14 mouse cellular contexts compared by ENCODE assay signal in the genomic region with DNA sequence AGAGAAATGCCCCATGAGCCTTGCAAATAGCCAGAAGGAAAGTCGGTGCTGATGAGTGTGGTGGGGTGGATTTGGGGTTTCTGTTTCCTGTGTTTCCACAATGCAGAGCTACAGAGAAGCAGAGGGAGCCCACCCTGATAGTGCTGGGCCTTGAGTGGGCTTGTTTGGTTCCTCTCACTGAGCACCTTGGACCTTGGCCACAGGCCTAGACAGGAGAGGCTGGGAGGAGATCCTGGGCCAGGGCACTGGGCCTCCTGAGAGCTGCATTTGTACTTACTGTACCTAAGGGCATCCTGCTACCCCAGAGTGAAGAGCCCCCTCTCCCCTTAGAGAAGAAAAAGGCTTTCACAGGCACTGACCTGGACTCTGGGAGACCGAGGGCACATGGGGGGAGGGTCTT. TPM values are rescaled to one million over a fixed set of nuclear protein-coding genes. Genes with fewer than 3 reads are reported as not detected.
A peak's percentile ranks its signal among the peaks of the same experiment; 100 is the strongest.
DNase-seq lines count a peak whose midpoint lies in the region; ATAC-seq lines count a peak whose summit lies in the region.
"Had no signal": no experiment of that assay in that cellular context is flagged by ENCODE, and none has a peak within 500 bp of the region (broad histone marks: within the 10 kb centered on the region; RNA-seq: fewer than 3 reads in every experiment).

No protein-coding gene starts in this region.

- H3K9me3 ChIP-seq in heart, embryonic 13.5 days = no peaks in the 10 kb centered on the region
- H3K9me3 ChIP-seq: limb, embryonic 15.5 days had no signal

- no peaks in the 10 kb centered on the region for H3K36me3 ChIP-seq in heart, embryonic 13.5 days
- H3K36me3 ChIP-seq: limb, embryonic 15.5 days had no signal

- H3K4me2 ChIP-seq in heart, embryonic 13.5 days = no peak overlapping the region
- H3K4me2 ChIP-seq: hindbrain, embryonic 14.5 days; limb, embryonic 15.5 days; lung, embryonic 14.5 days had no signal

- H3K27me3 ChIP-seq in heart, embryonic 13.5 days (replicated peaks) = no peaks in the 10 kb centered on the region
- H3K27me3 ChIP-seq: limb, embryonic 15.5 days had no signal

- H3K4me3 ChIP-seq in heart, embryonic 13.5 days = no peak overlapping the region
- H3K4me3 ChIP-seq: limb, embryonic 15.5 days had no signal

- peak overlapping the region; percentile 40 for H3K27ac ChIP-seq in heart, embryonic 13.5 days (replicated peaks)
- H3K27ac ChIP-seq: hindbrain, embryonic 14.5 days; limb, embryonic 15.5 days had no signal

- WGBS in heart, embryonic 13.5 days = 73% methylated on average over 2 of the region's 2 CpGs

- no peak for ATAC-seq in heart, embryonic 13.5 days (ENCODE audit: extremely low read depth, insufficient number of reproducible peaks, low FRiP score, low TSS enrichment)

- peak overlapping the region; percentile 17; the same call in 1 of the 2 replicates for H3K9ac ChIP-seq in heart, embryonic 13.5 days
- H3K9ac ChIP-seq: hindbrain, embryonic 14.5 days; limb, embryonic 15.5 days; lung, embryonic 14.5 days had no signal

- peaks cover 54% of the 10 kb centered on the region for H3K4me1 ChIP-seq in heart, embryonic 13.5 days

- no peak for DNase-seq in heart, postnatal 36 days
- DNase-seq in kidney, adult 18-20 months = peak; percentile 51
- DNase-seq in kidney, postnatal 4 days = no peak
- DNase-seq in kidney, adult 8-10 months = peak; percentile 57 to 64
- peak; percentile 68 to 77 for DNase-seq in kidney, postnatal 36 days
- no peak for DNase-seq in left cerebral cortex, adult 11 months (ENCODE audit: low spot score)
- DNase-seq: cerebellum, adult 11 months; cerebellum, postnatal 36 days; gastrocnemius, postnatal 25 days; lung, embryonic 14.5 days; right cerebral cortex, postnatal 25 days had no signal

- intact Hi-C loops in heart, postnatal 36 days (cut with DNase I) = no loop called here

RNA-seq across cellular contexts. Expression of a gene that starts 43.4 kb away (rescaled TPM):
- 10.4 and 11.2 TPM in 2 replicates for polyA plus RNA-seq in heart, embryonic 13.5 days (2015; fragmentation: Nextera tagmentation; extraction: Ambion mirVana)
- total RNA-seq in heart, postnatal 36 days (2021) = 10 to 100 TPM; 77.9 to 88.4 TPM

Comparison
In these comparisons a context has a peak if more than half of its experiments do, and no peak if none do; other contexts are left out.
1. DNase-seq: peak in kidney, adult 18-20 months (single experiment), kidney, adult 8-10 months (2 of 2) and kidney, postnatal 36 days (2 of 2); none in heart, postnatal 36 days (0 of 2), kidney, postnatal 4 days (0 of 2) and left cerebral cortex, adult 11 months (single experiment).